Mouse (Mus musculus): Measurements from ENCODE around the gene Pars2.

DNA sequence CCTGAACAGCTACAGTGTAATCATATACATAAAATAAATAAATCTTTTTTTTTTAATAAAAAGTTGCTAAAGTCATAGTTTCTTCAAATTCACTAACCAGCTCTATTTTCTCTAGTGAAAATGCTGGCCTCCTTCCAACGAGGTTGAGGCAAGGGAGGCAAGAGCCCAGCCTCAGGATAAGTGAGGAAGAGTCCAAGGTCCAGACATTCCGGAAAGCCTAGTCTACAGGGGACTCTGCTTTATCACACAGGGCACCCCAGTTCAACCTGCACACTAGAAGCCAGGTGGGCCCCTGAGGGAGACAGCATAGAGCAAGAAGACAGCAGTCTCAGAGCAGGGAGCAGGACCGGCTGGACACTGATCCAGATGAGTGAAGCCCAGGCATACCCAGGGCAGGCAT is 29.4 kb upstream of the Pars2 start:
- TF ChIP-seq TCF3 (IDR thresholded peaks at IDR 0.05; ENCODE audit: insufficient read length, low read depth): no peak
- TF ChIP-seq POLR2A (IDR thresholded peaks at IDR 0.05; ENCODE audit: insufficient read length, low read depth): no peak
- no peak for TF ChIP-seq MAX (IDR thresholded peaks at IDR 0.05; ENCODE audit: low read depth)
- no peak for TF ChIP-seq USF1 (IDR thresholded peaks at IDR 0.05; ENCODE audit: low read depth)
- TF ChIP-seq MYOD1 (IDR thresholded peaks at IDR 0.05; ENCODE audit: control insufficient read depth in 1 of 3, insufficient read length in 2 of 3, low read depth in 2 of 3): no peak
- no peak for TF ChIP-seq POLR2AphosphoS2 (IDR thresholded peaks at IDR 0.05; ENCODE audit: insufficient read length, low read depth)
